Mouse (Mus musculus) embryonic facial prominence, embryonic 14.5 days (tissue): ENCODE data around the gene Jakmip3. TPM values are rescaled to one million over a fixed set of nuclear protein-coding genes. Genes with fewer than 3 reads are reported as not detected.

Source experiments
- ATAC-seq: fragments of 200-750 bp; cut with Nextera tagmentation; 2 replicates; pipeline ENCODE4 v1.8.0; 2017; ENCODE audit warnings: low read depth, moderate number of reproducible peaks, moderate TSS enrichment
- DNase-seq: peaks from one replicate; pipeline ENCODE4 v3.0.0-alpha.2; 2015; ENCODE audit warnings: low spot score
- H3K27ac ChIP-seq: fragments of 300-500 bp; sonication (generic); replicated peaks from 2 replicates; pipeline ENCODE4 v1.5.1; 2014; ENCODE audit warnings: low read depth, mild to moderate bottlenecking, low read length, moderate library complexity
- H3K27me3 ChIP-seq: fragments of 300-500 bp; sonication (generic); replicated peaks from 2 replicates; pipeline ENCODE4 v1.6.1; 2014; ENCODE audit warnings: low read length; ENCODE audit not compliant: control insufficient read depth, insufficient read depth
- H3K36me3 ChIP-seq: fragments of 300-500 bp; sonication (generic); 2 replicates; pipeline ENCODE4 v1.6.1; 2014; ENCODE audit warnings: low read length, mixed read lengths; ENCODE audit not compliant: control insufficient read depth, insufficient read depth
- H3K4me1 ChIP-seq: fragments of 300-500 bp; sonication (generic); 2 replicates; pipeline ENCODE4 v1.6.1; 2014; ENCODE audit warnings: antibody characterized with exemption, low read length; ENCODE audit not compliant: control insufficient read depth, insufficient read depth
- H3K4me2 ChIP-seq: fragments of 300-500 bp; sonication (generic); 2 replicates; pipeline ENCODE4 v1.6.1; 2014; ENCODE audit warnings: low read depth, mild to moderate bottlenecking, low read length, moderate library complexity, mixed read lengths
- H3K4me3 ChIP-seq: fragments of 300-500 bp; sonication (generic); 2 replicates; pipeline ENCODE4 v1.5.1; 2014; ENCODE audit warnings: low read depth, mild to moderate bottlenecking, low read length
- H3K9ac ChIP-seq: fragments of 300-500 bp; sonication (generic); 2 replicates; pipeline ENCODE4 v1.6.1; 2014; ENCODE audit warnings: low read depth, mild to moderate bottlenecking, low read length, moderate library complexity, mixed read lengths
- H3K9me3 ChIP-seq: fragments of 300-500 bp; sonication (generic); 2 replicates; pipeline ENCODE4 v1.6.1; 2016; ENCODE audit warnings: low read length; ENCODE audit not compliant: control insufficient read depth
- WGBS: fragments of 180-500 bp; shearing (Covaris S2); extraction: QIAGEN DNeasy Blood & Tissue Kit; methylation state at CpG from one replicate; pipeline ENCODE4 v1.1.7; 2014; 5-methylcytosine and 5-hydroxymethylcytosine counted together
- polyA plus RNA-seq: library from polyadenylated mRNA; unstranded; fragments of >200 nt; fragmentation: Nextera tagmentation; extraction: Ambion mirVana; gene quantifications from 2 replicates; pipeline ENCODE4 v1.2.1, GENCODE M21; 2014

Jakmip3 gene
- polyA plus RNA-seq, 1 experiment from 2014 or later: 0.46 TPM

GRCm38 (mm10) chr7:139119775-139120153 lies 179.2 kb downstream of the Jakmip3 start:
- Histone ChIP-seq H3K27me3 (no peaks in the 10 kb centered on the region), H3K9me3 (no peaks in the 10 kb centered on the region), H3K4me3 (no peak overlapping the region), H3K9ac (no peak overlapping the region), H3K36me3 (no peaks in the 10 kb centered on the region), H3K4me1 (no peaks in the 10 kb centered on the region), H3K4me2 (no peak overlapping the region), H3K27ac (no peak overlapping the region)
- ATAC-seq (0 out of 2 replicates have a peak, but pooled peaks have one; percentile 15), DNase-seq (no peak)
- 67% methylated on average over 2 of the region's 2 CpGs for WGBS

- Histone ChIP-seq H3K36me3 (no peaks in the 10 kb centered on the region), H3K27me3 (no peaks in the 10 kb centered on the region), H3K4me2 (no peak overlapping the region), H3K27ac (no peak overlapping the region), H3K4me1 (peaks cover 10% of the 10 kb centered on the region; the same call in 1 of the 2 replicates), H3K9ac (no peak overlapping the region), H3K4me3 (no peak overlapping the region), H3K9me3 (no peaks in the 10 kb centered on the region)
- WGBS: 85% methylated on average over 4 of the region's 4 CpGs
- ATAC-seq (no peak), DNase-seq (no peak)
Measured at GRCm38 (mm10) chr7:139125881-139126280, 185.4 kb downstream of the Jakmip3 start.

- H3K27ac ChIP-seq: no peak overlapping the region
- H3K4me2 ChIP-seq: no peak overlapping the region
- peaks cover 17% of the 10 kb centered on the region for H3K4me1 ChIP-seq
- no peak overlapping the region for H3K4me3 ChIP-seq
- no peak for ATAC-seq
- 73% methylated on average over 7 of the region's 7 CpGs for WGBS
- H3K9ac ChIP-seq: no peak overlapping the region
- H3K27me3 ChIP-seq: no peaks in the 10 kb centered on the region
- H3K9me3 ChIP-seq: no peaks in the 10 kb centered on the region
- H3K36me3 ChIP-seq: no peaks in the 10 kb centered on the region
- no peak for DNase-seq
Measured at GRCm38 (mm10) chr7:139126549-139126948, 186.0 kb downstream of the Jakmip3 start.

DNA sequence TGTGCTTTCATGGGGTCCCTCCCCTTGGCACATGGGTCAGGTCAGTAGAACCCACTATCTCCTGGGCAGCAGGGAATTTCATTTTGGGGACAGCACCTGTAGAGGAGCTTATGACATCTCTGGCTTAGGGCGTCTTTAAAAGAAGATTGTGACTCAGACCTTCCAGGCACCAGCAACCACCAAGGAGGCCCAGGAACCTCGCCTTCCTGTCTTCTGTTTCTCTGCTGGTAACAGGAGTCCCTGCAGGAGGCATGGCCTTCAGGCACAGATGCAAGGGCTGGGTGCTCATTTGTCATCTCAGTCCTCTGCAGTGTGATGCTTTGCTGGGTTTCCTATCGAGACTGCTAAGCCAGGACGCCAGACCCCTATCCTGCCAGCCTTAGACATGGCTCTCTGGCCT lies 188.5 kb downstream of the Jakmip3 start:
- WGBS: 82% methylated on average over 4 of the region's 4 CpGs
- ATAC-seq: no peak

DNA sequence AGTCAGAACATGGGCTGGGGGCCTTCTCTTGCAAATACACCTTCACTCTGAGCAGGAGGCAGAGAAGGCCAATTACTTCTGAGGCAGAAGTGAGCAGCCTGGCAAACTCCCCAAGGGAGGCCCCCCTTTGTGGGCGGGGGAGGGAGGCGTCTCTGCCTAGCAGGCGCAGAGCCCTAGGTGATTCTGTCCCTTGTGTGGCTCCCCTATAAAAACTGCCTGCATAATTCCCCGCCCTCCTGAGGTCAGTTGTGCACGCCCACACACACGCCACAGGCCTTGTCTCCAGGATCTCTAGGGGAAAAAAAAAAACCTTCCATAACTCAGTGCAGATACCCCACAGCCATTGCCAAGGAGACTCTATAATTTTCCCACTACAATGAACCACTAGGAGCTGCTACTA lies 189.8 kb downstream of the Jakmip3 start:
- Histone ChIP-seq H3K4me2 (no peak overlapping the region), H3K4me1 (peaks cover 17% of the 10 kb centered on the region)
- peak; percentile 53 for DNase-seq

More for the DNA sequence above, 188.5 kb downstream of the Jakmip3 start:
- Histone ChIP-seq H3K27ac (no peak overlapping the region), H3K4me2 (no peak overlapping the region), H3K36me3 (no peaks in the 10 kb centered on the region), H3K27me3 (no peaks in the 10 kb centered on the region), H3K4me3 (no peak overlapping the region), H3K4me1 (peaks cover 17% of the 10 kb centered on the region), H3K9me3 (no peaks in the 10 kb centered on the region), H3K9ac (no peak overlapping the region)
- no peak for DNase-seq

GRCm38 (mm10) chr7:139131538-139131937 lies 191.0 kb downstream of the Jakmip3 start:
- Histone ChIP-seq H3K27ac (no peak overlapping the region), H3K9me3 (no peaks in the 10 kb centered on the region), H3K9ac (no peak overlapping the region), H3K36me3 (no peaks in the 10 kb centered on the region), H3K27me3 (no peaks in the 10 kb centered on the region), H3K4me3 (no peak overlapping the region), H3K4me2 (no peak overlapping the region), H3K4me1 (peaks cover 17% of the 10 kb centered on the region)
- 57% methylated on average over 8 of the region's 8 CpGs for WGBS
- DNase-seq (no peak), ATAC-seq (no peak)

More for the DNA sequence above, 189.8 kb downstream of the Jakmip3 start:
- 21% methylated on average over 6 of the region's 6 CpGs for WGBS
- Histone ChIP-seq H3K9ac (0 out of 2 replicates have a peak overlapping the region, but pooled peaks have one; percentile 25), H3K4me3 (no peak overlapping the region), H3K36me3 (no peaks in the 10 kb centered on the region), H3K27ac (no peak overlapping the region), H3K9me3 (no peaks in the 10 kb centered on the region), H3K27me3 (no peaks in the 10 kb centered on the region)
- peak; percentile 66; the same call in 1 of the 2 replicates for ATAC-seq

DNA sequence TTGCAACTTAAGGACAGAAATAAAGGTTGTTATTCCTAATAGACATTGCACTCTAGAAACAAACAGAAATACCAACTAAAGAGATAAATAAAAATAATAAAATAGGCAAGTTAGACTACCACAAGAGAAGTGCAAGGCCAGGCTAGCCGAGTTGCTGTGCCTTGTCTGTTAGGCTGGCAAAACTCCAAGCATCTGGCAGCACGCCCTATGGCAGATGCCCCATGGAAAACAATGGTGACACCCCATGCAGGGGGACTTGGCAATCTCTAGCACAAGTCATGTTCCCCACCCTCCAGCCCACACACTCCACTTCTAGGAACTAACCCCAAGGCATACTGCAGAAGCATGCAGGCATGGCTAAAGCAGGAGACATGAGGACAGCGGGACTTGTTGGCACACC lies 192.9 kb downstream of the Jakmip3 start:
- H3K27me3 ChIP-seq: no peaks in the 10 kb centered on the region
- H3K9me3 ChIP-seq: no peaks in the 10 kb centered on the region
- H3K4me2 ChIP-seq: no peak overlapping the region
- no peak overlapping the region for H3K4me3 ChIP-seq
- ATAC-seq (no peak), DNase-seq (peak; percentile 44)
- H3K27ac ChIP-seq: no peak overlapping the region
- peaks cover 17% of the 10 kb centered on the region for H3K4me1 ChIP-seq
- H3K36me3 ChIP-seq: no peaks in the 10 kb centered on the region
- H3K9ac ChIP-seq: no peak overlapping the region
- 58% methylated on average over 3 of the region's 3 CpGs for WGBS

Other genes starting within 250 kb of the Jakmip3 start
- gene Ppp2r2d, start 94.7 kb upstream of the Jakmip3 start, polyA plus RNA-seq: 40.5 and 42.5 TPM in 2 replicates
- 13.6 and 16.0 TPM in 2 replicates for gene Mapk1ip1, start 94.5 kb upstream of the Jakmip3 start, polyA plus RNA-seq
- 92.6 and 111 TPM in 2 replicates for gene Bnip3, start 31.2 kb upstream of the Jakmip3 start, polyA plus RNA-seq
- gene Dpysl4, start 145.3 kb downstream of the Jakmip3 start, polyA plus RNA-seq: 19.8 and 28.3 TPM in 2 replicates